Mouse (Mus musculus) spleen, adult 2 months (tissue): ENCODE measurements at regions not wholly inside any gene's neighbourhood (a gene's known extent, or its start where the extent isn't known, plus 50 kb on each side); places are given as distances from the start of the nearest gene placed in this dataset.

Experiments used
- CTCF ChIP-seq: fragments of 200-500 bp; IDR thresholded peaks from 2 replicates; pipeline ENCODE4 v1.5.1; 2011; ENCODE audit warnings: mild to moderate bottlenecking, inconsistent platforms; ENCODE audit not compliant: insufficient read depth, insufficient read length, insufficient replicate concordance; ENCODE audit errors: extremely low read depth
- POLR2A ChIP-seq: fragments of 200-500 bp; IDR thresholded peaks from 2 replicates; pipeline ENCODE4 v1.6.1; 2011; ENCODE audit warnings: low read depth, low read length, inconsistent platforms

GRCm38 (mm10) chr3:129476250-129476649 lies 55.9 kb upstream of the Elovl6 start:
- no peak for TF ChIP-seq CTCF
- no peak for TF ChIP-seq POLR2A
